Mouse (Mus musculus) midbrain, embryonic 11.5 days (tissue): ENCODE results near the gene Gm11437. TPM values are rescaled to one million over a fixed set of nuclear protein-coding genes. Genes with fewer than 3 reads are reported as not detected.

Source experiments
- ATAC-seq: fragments of 200-750 bp; cut with Nextera tagmentation; 2 replicates; pipeline ENCODE4 v1.8.0; 2017; ENCODE audit warnings: moderate TSS enrichment, moderate library complexity; ENCODE audit not compliant: low FRiP score
- DNase-seq: peaks from one replicate; pipeline ENCODE4 v3.0.0; 2015; ENCODE audit warnings: low spot score; ENCODE audit errors: missing footprints
- H3K27ac ChIP-seq: fragments of 300-500 bp; sonication (generic); 2 replicates; pipeline ENCODE4 v1.5.1; 2014; ENCODE audit warnings: low read depth, low read length
- H3K27me3 ChIP-seq: fragments of 300-500 bp; sonication (generic); 2 replicates; pipeline ENCODE4 v1.6.1; 2014; ENCODE audit warnings: mild to moderate bottlenecking, low read length, moderate library complexity, mixed read lengths; ENCODE audit not compliant: control insufficient read depth, insufficient read depth
- H3K36me3 ChIP-seq: fragments of 300-500 bp; sonication (generic); 2 replicates; pipeline ENCODE4 v1.6.1; 2014; ENCODE audit warnings: mild to moderate bottlenecking, low read length, moderate library complexity, mixed read lengths; ENCODE audit not compliant: control insufficient read depth, insufficient read depth
- H3K4me1 ChIP-seq: fragments of 300-500 bp; sonication (generic); 2 replicates; pipeline ENCODE4 v1.6.1; 2014; ENCODE audit warnings: low read length; ENCODE audit not compliant: control insufficient read depth, insufficient read depth
- H3K4me2 ChIP-seq: fragments of 300-500 bp; sonication (generic); 2 replicates; pipeline ENCODE4 v1.6.1; 2014; ENCODE audit warnings: mild to moderate bottlenecking, moderate library complexity
- H3K4me3 ChIP-seq: fragments of 300-500 bp; sonication (generic); 2 replicates; pipeline ENCODE4 v1.5.1; 2014; ENCODE audit warnings: low read depth, low read length
- H3K9ac ChIP-seq: fragments of 300-500 bp; sonication (generic); 2 replicates; pipeline ENCODE4 v1.6.1; 2014; ENCODE audit warnings: low read length
- H3K9me3 ChIP-seq: fragments of 300-500 bp; sonication (generic); 2 replicates; pipeline ENCODE4 v1.6.1; 2016; ENCODE audit warnings: low read length; ENCODE audit not compliant: control insufficient read depth
- WGBS: fragments of 180-500 bp; shearing (Covaris S2); extraction: QIAGEN DNeasy Blood & Tissue Kit; methylation state at CpG from one replicate; pipeline ENCODE4 v1.1.7; 2014; 5-methylcytosine and 5-hydroxymethylcytosine counted together
- polyA plus RNA-seq: library from polyadenylated mRNA; unstranded; fragments of >200 nt; fragmentation: Nextera tagmentation; extraction: Ambion mirVana; gene quantifications from 2 replicates; pipeline ENCODE4 v1.2.1, GENCODE M21; 2014

The Gm11437 gene
- polyA plus RNA-seq, 1 experiment from 2014 or later: not detected

DNA sequence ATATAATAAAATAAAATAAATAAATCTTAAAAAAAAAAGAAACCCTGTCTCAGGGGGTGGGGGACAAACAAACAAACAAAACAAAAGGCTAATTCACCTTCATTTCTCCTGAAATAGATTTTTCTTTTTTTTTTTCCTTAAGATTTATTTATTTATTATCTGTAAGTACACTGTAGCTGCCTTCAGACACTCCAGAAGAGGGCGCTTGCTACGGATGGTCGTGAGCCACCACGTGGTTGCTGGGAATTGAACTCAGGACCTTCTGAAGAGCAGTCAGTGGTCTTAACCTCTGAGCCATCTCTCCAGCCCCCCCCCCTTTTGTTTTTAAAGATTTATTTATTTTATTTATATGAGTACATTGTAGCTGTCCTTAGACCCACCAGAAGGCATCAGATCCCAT lies 39.3 kb downstream of the Gm11437 start:
- Histone ChIP-seq H3K4me3 (no peak overlapping the region), H3K27me3 (no peaks in the 10 kb centered on the region), H3K9me3 (no peaks in the 10 kb centered on the region), H3K27ac (no peak overlapping the region), H3K9ac (no peak overlapping the region), H3K4me1 (peaks cover 9% of the 10 kb centered on the region; the same call in 1 of the 2 replicates), H3K4me2 (no peak overlapping the region), H3K36me3 (peaks cover 2% of the 10 kb centered on the region; the same call in 1 of the 2 replicates)
- WGBS: 90% methylated on average over 4 of the region's 4 CpGs
- ATAC-seq (no peak), DNase-seq (no peak)

DNA sequence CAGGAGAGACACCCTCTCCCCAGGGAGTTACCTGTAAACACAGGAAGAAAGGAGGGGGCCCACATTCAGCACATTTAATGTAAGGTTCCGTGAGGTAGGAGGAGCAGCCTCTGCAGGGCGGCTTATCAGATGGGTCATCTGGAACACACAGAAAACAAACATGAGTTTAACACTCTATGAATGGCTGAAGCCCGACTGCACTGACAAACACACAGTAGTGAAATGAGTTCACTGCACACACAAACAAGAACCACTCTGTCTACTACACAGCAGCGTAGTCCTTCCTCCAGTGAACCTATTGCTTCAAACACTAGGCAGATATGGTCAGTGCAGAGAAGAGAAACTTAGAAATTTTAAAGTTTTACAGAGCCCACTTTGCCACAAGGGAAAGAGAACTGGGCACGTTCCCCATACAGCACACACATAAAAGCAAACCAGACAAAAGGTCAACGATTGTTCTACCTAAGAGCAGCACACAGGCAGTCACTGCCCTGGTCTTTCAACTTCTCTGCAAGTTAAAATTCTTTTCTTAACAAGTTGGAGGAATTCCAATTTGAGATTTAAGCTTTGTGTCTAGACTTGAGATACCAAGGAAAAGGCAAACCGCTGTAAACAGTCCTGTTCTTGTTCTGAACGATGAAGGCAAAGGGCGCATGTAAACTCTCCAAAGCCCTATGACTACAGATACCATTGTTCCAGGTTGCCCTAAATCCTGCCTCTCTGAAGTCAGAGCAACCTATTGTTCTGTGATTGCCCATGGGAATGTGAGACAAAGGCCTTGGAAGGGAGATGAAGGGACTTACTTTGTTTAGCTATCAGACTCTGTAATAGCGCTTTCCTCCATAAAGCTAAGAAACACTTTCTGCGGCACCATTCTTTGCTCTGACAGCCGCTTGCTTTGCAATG lies 46.0 kb downstream of the Gm11437 start:
- WGBS: 86% methylated on average over 12 of the region's 12 CpGs
- Histone ChIP-seq H3K36me3 (peaks cover 16% of the 10 kb centered on the region), H3K9ac (no peak overlapping the region)

DNA sequence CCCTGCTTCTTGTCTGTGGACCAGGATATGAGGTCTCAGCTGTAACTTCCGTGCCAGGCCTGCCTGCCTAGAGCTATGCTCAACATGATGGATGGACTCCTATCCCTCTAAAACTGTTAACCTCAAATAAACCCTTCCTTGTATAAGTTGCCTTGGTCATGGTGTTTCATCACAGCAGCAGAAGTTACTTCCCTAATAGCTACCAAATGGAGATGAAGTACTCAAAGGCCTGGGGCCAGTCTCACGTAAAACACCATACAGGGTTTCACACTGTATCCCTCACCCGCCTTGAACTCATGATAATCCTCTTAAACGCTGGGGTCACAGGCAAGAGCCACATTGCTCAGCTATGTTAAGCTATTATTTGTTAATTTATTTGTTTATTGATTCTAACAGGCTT lies 49.8 kb downstream of the Gm11437 start:
- Histone ChIP-seq H3K4me2 (no peak overlapping the region), H3K27me3 (no peaks in the 10 kb centered on the region), H3K4me3 (no peak overlapping the region), H3K27ac (no peak overlapping the region), H3K9me3 (no peaks in the 10 kb centered on the region), H3K9ac (no peak overlapping the region), H3K36me3 (peaks cover 17% of the 10 kb centered on the region), H3K4me1 (no peaks in the 10 kb centered on the region)
- no peak for ATAC-seq
- DNase-seq: no peak
- 92% methylated on average over 4 of the region's 4 CpGs for WGBS

More for the DNA sequence above, 46.0 kb downstream of the Gm11437 start:
- H3K9me3 ChIP-seq: no peaks in the 10 kb centered on the region
- no peak overlapping the region for H3K27ac ChIP-seq
- no peak overlapping the region for H3K4me2 ChIP-seq
- no peaks in the 10 kb centered on the region for H3K27me3 ChIP-seq
- no peak for ATAC-seq
- H3K4me3 ChIP-seq: no peak overlapping the region
- no peak for DNase-seq
- no peaks in the 10 kb centered on the region for H3K4me1 ChIP-seq

GRCm38 (mm10) chr11:84116221-84116620 lies 51.1 kb downstream of the Gm11437 start:
- no peak for ATAC-seq
- Histone ChIP-seq H3K4me3 (no peak overlapping the region), H3K27ac (no peak overlapping the region), H3K27me3 (no peaks in the 10 kb centered on the region), H3K36me3 (peaks cover 17% of the 10 kb centered on the region), H3K9me3 (no peaks in the 10 kb centered on the region), H3K9ac (no peak overlapping the region), H3K4me1 (no peaks in the 10 kb centered on the region), H3K4me2 (no peak overlapping the region)
- 69% methylated on average over 2 of the region's 2 CpGs for WGBS
- DNase-seq: no peak

DNA sequence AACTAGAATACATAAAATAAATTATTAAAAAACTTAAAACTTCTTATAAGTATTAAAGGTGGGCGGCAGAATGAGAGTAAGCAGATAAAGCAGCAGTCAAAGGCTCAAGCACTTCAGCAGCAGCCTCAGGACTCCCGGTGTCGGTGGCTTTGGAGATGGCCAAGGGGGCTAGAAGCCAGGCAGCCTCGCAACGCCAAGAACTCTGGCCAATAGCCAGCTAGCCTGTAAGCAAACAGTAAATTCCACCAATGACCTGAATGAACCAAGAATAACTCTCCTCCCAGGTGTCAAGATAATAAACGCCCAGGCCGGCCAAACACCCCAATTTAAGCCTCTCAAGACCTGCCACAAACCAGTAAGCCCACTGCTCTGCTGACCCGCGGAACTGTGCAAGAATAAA lies 51.6 kb downstream of the Gm11437 start:
- no peak overlapping the region for H3K27ac ChIP-seq
- H3K4me2 ChIP-seq: no peak overlapping the region
- no peak for ATAC-seq
- H3K27me3 ChIP-seq: no peaks in the 10 kb centered on the region
- no peak overlapping the region for H3K9ac ChIP-seq
- H3K36me3 ChIP-seq: peaks cover 12% of the 10 kb centered on the region
- no peak for DNase-seq
- WGBS: 90% methylated on average over 9 of the region's 9 CpGs
- no peaks in the 10 kb centered on the region for H3K9me3 ChIP-seq
- H3K4me3 ChIP-seq: no peak overlapping the region
- no peaks in the 10 kb centered on the region for H3K4me1 ChIP-seq

GRCm38 (mm10) chr11:84113623-84114022 lies 53.7 kb downstream of the Gm11437 start:
- no peaks in the 10 kb centered on the region for H3K27me3 ChIP-seq
- WGBS: 91% methylated on average over 5 of the region's 5 CpGs
- no peak overlapping the region for H3K4me3 ChIP-seq

GRCm38 (mm10) chr11:84107137-84107536 lies 60.1 kb downstream of the Gm11437 start:
- Histone ChIP-seq H3K36me3 (peaks cover 11% of the 10 kb centered on the region), H3K9ac (no peak overlapping the region)
- 72% methylated on average over 2 of the region's 2 CpGs for WGBS

More at GRCm38 (mm10) chr11:84113623-84114022, 53.7 kb downstream of the Gm11437 start:
- Histone ChIP-seq H3K4me1 (no peaks in the 10 kb centered on the region), H3K4me2 (no peak overlapping the region), H3K27ac (no peak overlapping the region), H3K9me3 (no peaks in the 10 kb centered on the region), H3K9ac (no peak overlapping the region), H3K36me3 (peaks cover 3% of the 10 kb centered on the region)
- DNase-seq: no peak
- no peak for ATAC-seq

GRCm38 (mm10) chr11:84104036-84104435 lies 63.2 kb downstream of the Gm11437 start:
- Histone ChIP-seq H3K4me1 (no peaks in the 10 kb centered on the region), H3K4me3 (no peak overlapping the region), H3K4me2 (no peak overlapping the region), H3K9me3 (no peaks in the 10 kb centered on the region), H3K27ac (no peak overlapping the region), H3K27me3 (no peaks in the 10 kb centered on the region), H3K36me3 (peaks cover 12% of the 10 kb centered on the region), H3K9ac (no peak overlapping the region)
- WGBS: 95% methylated on average over 6 of the region's 6 CpGs
- DNase-seq (no peak), ATAC-seq (no peak)

More at GRCm38 (mm10) chr11:84107137-84107536, 60.1 kb downstream of the Gm11437 start:
- no peak overlapping the region for H3K4me3 ChIP-seq
- H3K9me3 ChIP-seq: no peaks in the 10 kb centered on the region
- no peaks in the 10 kb centered on the region for H3K27me3 ChIP-seq
- no peak overlapping the region for H3K4me2 ChIP-seq
- no peaks in the 10 kb centered on the region for H3K4me1 ChIP-seq
- ATAC-seq (no peak), DNase-seq (no peak)
- H3K27ac ChIP-seq: no peak overlapping the region

GRCm38 (mm10) chr11:84101182-84101581 lies 66.1 kb downstream of the Gm11437 start:
- H3K27me3 ChIP-seq: no peaks in the 10 kb centered on the region
- H3K4me3 ChIP-seq: no peak overlapping the region
- no peaks in the 10 kb centered on the region for H3K9me3 ChIP-seq
- H3K27ac ChIP-seq: no peak overlapping the region
- peaks cover 12% of the 10 kb centered on the region for H3K36me3 ChIP-seq
- H3K4me2 ChIP-seq: no peak overlapping the region
- H3K4me1 ChIP-seq: no peaks in the 10 kb centered on the region
- no peak for DNase-seq
- ATAC-seq: no peak
- no peak overlapping the region for H3K9ac ChIP-seq
